Mouse (Mus musculus): Measurements from ENCODE around the gene Akap5. TPM values are rescaled to one million over a fixed set of nuclear protein-coding genes. Genes with fewer than 3 reads are reported as not detected.

Akap5 gene
- 10 to 100 TPM; 81.3 to 94.9 TPM for total RNA-seq (2021)

DNA sequence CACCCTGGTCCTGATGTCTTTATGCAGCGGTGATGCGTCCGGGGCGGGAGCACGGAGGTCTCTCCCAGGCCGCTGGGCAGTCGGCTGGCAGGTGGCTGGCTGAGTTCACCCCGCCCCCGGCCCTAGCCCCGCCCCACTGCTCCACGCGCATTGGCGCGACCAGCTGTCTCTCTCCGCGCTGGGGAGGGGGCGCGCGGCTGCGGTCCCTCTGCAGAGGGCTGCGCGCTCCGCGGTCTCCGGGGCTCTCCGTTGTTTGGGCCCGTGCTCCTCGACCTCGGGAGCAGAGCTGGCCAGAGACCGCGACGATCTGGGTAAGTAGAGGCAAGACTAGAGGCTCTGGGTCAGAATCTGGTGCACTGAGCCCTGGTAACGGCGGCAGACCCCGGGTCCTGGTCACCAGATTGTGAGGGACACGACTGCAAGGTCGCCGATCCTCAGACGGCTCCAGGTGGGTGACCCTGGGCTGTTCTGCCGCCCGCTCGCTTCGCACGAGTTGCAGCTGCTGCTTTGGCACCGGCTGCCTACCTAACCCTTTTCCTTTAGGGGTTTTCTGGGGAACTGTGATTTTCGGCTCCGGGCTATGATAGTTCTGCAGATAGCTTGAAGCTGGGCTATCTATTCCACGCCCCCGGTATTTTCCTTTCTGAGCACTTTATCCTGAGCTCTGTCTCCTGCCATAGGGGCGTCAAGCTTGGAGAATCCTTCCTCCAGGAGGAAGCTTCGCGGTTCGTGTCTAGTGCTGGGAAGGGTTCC is at the start of gene Akap5:
TSS of gene Akap5 (plus strand) at position 213 of the 753 bp plus-strand sequence.
- DNase-seq (ENCODE audit: low spot score in 2 of 2): peak; percentile 63 to 75
- intact Hi-C loops (cut with DNase I): loop anchor here (5.0 kb wide), 1 partner anchor 38 kb away; no protein-coding TSS in a partner anchor

DNA sequence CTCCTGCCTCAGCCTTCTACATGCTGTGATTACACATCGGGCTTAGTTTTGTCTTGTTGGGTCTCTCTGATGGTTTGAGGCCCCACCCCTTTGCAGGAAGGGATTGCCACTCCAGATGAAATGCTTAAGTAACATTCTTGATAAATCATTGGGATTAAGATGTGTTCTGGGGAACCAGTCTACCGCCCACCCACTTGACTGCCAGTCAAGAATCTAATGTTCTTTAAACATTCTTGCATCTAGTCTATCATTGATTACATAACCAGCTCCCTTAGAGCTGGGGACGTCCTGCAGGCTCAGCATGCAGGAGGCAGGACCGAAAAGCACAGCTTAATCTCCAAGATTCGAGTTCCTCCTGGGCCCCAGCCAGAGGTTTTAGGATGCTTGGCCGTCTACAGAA is 46.5 kb upstream of the Akap5 start:
- intact Hi-C loops (cut with DNase I): no loop called here

DNA sequence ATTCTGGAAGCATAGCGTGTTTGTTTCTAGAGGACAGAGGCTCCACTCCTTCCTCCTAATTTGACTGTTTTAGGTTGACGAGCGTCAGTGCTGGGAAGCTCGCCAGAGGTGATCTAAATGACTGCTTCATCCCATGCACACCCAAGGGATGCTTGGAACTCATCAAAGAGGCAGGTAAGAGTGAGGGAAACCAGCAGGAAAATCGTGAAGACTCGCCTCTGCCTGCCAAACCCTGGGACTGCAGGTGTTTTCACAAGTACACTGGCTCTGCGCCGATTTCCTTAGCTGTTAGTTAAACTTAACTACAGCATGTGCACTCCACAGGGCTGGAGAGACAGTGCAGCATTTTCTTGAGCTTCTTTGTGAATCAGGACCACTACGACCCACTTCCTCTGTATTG is 44.1 kb upstream of the Akap5 start:
- DNase-seq (ENCODE audit: low spot score in 2 of 2): peak; percentile 49 to 62
- intact Hi-C loops (cut with DNase I): no loop called here

More for the DNA sequence above, 46.5 kb upstream of the Akap5 start:
- DNase-seq (ENCODE audit: low spot score in 2 of 2): no peak

DNA sequence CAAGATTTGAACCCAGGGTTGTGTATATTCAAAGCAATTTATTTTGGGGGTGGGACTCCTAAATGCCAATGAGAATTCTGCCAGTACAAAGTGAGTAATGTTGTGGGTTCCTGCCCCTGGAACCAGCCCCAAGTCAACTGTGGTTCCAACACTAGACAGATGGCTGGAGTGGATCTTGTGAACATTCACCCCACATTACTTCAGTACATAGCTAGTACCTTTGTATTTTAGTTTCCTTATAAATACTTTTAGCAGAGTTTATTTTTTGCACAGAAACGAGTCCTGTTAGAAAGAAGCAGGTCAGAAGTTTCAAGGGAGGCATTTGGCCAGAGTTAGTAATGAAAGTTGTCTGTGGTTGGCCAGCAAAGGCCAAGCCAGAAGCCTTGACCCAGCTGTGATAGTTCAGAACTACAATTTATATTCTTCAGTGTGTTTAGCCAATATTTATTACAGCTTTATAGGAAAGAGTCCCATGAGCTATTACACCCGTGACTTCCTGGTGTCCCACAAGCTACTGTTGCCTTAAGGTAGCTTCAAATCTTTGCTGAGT is 43.5 kb upstream of the Akap5 start:
- DNase-seq (ENCODE audit: low spot score in 2 of 2): no peak
- intact Hi-C loops (cut with DNase I): no loop called here

DNA sequence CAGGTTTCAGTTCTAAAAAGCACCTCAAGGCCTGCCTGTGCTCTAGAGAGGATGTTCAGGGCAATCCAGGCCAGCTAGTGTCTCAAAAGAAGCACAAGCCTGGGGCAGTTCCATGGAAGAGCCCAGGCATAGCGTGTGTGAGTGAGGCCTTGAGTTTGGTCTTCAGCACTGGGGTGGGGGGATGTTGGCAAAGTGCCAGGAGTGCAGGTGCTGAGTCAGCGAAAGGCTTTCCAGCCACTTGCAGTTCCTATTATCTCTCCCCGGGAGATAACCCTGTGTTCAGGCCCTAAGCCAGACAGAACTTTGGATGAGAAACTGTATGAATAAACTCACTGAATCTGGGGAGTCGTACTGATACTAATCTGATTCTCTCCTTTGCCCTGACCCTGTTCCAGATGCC is 42.6 kb upstream of the Akap5 start:
- intact Hi-C loops (cut with DNase I): no loop called here

DNA sequence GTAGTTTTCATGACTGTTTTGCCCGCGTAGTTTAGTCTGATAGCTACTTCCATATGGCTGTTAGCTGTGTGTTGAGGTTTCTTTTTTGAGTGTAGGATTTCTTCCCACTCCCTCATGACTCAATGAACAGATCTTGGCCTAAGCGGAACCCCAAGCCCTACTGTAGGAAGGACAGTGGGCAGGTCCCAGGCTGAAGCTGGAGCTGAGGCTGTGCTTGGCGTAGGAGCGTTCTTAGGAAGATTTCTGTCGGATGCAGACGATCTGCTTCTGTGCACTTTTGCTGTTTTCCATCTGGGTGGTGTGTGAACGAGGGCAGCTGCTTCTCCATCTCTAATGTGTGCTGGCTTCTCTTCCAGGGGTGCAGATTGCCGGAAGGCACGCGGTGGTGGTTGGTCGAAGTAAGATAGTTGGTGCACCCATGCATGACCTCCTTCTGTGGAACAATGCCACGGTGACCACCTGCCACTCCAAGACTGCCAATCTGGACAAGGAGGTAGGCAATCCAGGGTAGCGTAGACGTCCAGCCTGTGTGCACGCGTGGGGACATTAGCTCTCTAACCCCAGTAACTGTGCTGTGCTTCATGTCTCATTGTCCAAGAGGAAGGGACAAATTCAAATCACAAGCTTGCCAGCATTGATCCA is 42.0 kb upstream of the Akap5 start:
- intact Hi-C loops (cut with DNase I): no loop called here
- peak in 1 of 2 experiments; percentile 58 for DNase-seq (ENCODE audit: low spot score in 2 of 2)

More for the DNA sequence above, 42.6 kb upstream of the Akap5 start:
- DNase-seq (ENCODE audit: low spot score in 2 of 2): no peak

DNA sequence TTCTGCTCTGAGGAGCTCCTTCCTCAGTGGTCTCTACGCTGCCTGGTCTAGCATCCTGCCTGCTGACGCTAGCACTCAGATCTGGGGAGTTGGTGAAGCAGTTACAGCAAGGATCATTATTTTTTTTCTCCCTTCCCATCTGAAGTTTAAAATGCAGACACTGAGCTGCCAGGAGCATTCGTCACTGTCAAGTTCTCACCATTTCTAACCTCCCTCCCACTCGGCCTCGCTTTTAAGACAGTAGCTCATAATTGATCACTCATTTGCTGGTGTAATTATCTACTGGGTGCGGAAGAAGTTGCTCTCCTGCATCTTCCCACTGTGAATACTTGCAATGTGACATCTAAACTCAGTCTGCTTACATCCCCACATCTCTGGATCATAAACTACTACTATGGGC is 39.3 kb upstream of the Akap5 start:
- DNase-seq (ENCODE audit: low spot score in 2 of 2): no peak
- intact Hi-C loops (cut with DNase I): loop anchor here (5.0 kb wide), 1 partner anchor 42 kb away; no protein-coding TSS in a partner anchor

DNA sequence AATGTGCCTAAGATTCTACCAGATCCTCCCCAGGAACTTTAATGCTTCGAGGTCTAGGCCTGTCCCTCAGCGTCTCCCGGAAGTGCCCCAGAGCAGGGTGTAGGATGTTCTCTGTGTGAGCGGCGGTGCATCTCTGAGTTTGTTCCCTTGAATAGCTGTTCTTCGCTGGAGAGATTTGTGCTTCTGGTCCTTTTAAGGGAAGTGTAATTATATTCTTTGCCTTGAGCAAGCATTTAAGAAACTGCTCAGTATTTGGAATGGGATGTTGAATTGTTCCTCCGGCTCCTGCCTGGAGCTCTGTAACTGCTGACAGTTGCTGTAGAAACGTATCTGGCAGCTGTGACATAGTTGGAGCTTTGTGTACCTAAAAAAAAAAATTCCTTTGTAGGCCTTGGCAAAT is 36.7 kb upstream of the Akap5 start:
- peak in 1 of 2 experiments; percentile 40 for DNase-seq (ENCODE audit: low spot score in 2 of 2)
- intact Hi-C loops (cut with DNase I): loop anchor here (5.0 kb wide), 1 partner anchor 39 kb away; no protein-coding TSS in a partner anchor

DNA sequence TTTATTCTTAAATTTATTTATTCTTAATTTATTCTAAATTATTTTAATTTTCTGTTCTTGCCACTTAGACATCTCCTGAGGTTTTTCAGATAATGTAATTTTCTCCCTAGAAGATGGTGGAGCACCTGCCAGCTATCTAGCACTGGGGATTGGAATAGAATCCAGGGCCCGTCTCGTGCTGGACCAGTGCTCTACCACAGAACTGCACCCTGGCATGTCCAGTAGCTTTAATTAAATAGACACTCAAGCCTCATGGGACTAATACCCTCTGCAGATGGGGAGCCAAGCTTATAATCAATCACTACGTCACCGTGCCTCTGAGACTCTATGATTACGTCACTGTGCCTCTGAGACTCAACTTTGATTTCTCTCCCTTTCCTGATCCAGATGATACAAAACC is 36.2 kb upstream of the Akap5 start:
- intact Hi-C loops (cut with DNase I): loop anchor here (5.0 kb wide), 1 partner anchor 39 kb away; no protein-coding TSS in a partner anchor
- no peak for DNase-seq (ENCODE audit: low spot score in 2 of 2)

DNA sequence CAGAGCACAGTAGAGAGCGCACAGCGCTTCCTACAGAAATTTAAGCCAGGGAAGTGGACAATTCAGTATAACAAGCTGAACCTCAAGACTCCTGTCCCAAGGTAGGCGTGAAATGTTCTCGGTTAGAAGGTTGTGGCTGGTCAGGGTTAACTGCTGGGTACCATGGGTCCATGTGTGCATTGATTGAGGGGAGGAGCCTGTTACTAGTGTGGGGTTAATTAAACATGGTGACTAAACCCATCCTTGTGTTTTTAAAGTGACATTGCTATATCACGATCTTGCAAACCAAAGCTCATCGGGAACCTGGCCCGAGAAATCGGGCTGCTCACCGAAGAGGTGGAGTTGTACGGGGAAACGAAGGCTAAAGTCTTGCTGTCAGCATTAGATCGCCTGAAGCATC is 35.3 kb upstream of the Akap5 start:
- intact Hi-C loops (cut with DNase I): loop anchor here (5.0 kb wide), 1 partner anchor 38 kb away; no protein-coding TSS in a partner anchor

DNA sequence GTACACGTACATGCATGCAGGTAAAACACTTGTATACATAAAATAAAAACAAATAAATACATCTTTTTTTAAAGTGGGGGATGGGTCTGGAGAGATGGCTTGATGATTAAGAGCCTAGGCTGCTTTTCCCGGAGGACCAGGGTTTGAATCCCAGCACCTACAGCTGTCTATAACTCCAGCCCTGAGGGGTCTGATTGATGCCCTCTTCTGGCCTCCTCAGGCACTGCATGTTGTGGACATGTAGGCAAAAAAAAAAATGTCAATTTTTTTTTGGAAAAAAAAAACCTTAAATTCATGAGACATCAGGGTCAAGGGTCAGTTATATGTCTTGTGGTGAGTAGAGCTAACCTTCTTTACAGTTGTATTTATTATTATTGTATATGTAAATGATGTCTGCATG is 34.4 kb upstream of the Akap5 start:
- DNase-seq (ENCODE audit: low spot score in 2 of 2): no peak
- intact Hi-C loops (cut with DNase I): loop anchor here (5.0 kb wide), 1 partner anchor 52 kb away; no protein-coding TSS in a partner anchor

More for the DNA sequence above, 35.3 kb upstream of the Akap5 start:
- no peak for DNase-seq (ENCODE audit: low spot score in 2 of 2)

DNA sequence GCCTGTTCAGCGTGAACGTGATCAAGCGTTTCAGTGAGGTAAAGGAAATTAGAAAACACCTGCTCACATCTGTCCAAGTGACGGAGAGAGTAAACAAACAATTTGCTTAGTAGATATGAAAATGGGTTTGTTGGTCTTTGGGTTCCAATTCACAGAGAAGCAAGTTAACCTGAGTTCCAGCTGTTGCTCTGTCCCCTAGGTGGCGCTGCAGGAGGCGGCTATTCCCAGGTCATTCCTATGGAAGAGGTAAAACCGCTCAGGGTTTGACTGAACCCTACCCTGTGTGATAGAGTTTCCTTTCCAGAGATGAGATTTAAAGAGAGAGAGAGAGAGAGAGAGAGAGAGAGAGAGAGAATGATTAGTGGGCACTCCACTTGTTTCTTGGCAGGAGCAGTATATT is 31.5 kb upstream of the Akap5 start:
- peak in 1 of 2 experiments; percentile 54 for DNase-seq (ENCODE audit: low spot score in 2 of 2)
- intact Hi-C loops (cut with DNase I): loop anchor here (5.0 kb wide), 1 partner anchor 49 kb away; no protein-coding TSS in a partner anchor

DNA sequence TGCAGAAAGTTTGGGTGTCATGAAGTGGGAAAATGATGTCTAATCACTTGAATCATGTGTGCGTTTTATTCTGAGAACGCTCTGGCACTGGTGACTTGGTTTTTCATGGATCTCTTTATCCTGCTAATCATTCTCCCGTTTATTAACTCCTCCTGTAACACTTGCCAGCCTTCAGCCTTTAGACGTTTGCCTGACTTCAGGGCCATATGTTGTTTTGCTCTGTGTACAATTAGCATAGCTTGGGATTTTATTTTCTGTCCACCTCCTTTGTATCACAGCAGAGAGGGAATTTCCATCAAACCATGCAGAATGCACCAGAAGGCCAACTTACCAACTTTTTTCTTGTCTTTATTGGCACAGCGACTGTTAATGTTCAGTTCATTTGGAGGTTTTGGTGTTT is 26.9 kb upstream of the Akap5 start:
- no peak for DNase-seq (ENCODE audit: low spot score in 2 of 2)
- intact Hi-C loops (cut with DNase I): no loop called here

DNA sequence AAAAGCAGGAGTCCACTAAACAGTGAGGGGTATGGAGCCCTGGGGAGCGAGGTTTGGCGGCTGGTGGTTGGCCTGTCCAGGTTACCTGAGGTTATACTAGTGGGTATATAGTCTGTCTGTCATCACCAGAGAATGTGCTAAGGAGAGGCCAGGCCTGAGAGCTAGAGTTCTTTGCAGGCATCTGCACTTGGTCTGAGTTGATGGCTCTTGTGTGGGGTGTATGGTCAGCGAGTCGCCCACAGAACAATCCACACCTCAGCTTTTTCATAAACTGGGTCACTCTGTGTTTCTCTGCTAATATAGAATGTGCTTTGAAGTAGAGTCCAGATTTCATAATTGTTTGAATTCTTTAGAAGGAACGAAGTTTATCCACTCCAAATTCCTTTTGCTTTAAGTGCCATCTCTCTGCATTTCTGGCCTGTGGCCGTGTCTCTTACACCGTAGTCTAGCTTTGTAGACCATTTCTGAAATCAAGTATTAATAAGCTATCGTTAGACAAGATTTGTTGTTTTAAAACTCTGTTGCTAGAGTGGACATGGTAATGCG is 25.3 kb upstream of the Akap5 start:
- intact Hi-C loops (cut with DNase I): no loop called here
- no peak for DNase-seq (ENCODE audit: low spot score in 2 of 2)

DNA sequence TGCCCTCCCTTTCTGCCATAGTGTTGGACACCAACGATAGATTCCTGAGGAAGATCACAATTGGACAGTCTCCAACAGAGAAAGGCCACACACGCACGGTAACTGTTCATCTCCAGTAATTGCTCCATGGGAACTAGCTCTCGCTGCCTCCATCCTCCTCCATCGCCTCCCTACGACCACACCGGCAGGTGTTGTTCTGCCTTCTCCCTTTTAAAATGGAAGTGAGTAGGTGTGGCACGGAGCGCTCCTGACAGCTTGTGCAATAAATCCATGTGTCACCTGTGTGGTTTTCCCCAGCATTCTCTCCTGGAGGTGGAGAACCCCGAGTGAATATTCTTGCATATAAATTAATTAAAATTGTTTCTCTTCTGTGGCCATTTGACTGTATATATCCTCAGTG is 24.3 kb upstream of the Akap5 start:
- DNase-seq (ENCODE audit: low spot score in 2 of 2): peak in 1 of 2 experiments; percentile 54
- intact Hi-C loops (cut with DNase I): no loop called here

DNA sequence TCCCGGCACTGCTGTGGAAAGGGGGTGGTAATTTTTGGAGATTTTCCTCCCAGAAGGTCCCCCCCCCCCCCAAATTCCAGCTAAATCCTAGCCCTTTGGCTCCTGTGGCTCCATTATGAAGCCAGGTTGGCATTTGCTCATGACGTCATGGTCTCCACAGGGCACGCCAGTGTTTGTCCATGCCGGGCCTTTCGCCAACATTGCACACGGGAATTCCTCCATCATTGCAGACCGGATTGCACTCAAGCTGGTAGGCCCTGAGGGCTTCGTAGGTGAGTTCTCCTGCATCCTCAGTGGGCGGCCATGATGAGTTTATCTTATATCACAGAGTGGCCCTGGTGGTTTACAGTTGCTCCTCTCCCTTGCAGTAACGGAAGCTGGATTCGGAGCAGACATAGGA is 21.2 kb upstream of the Akap5 start:
- no peak for DNase-seq (ENCODE audit: low spot score in 2 of 2)
- intact Hi-C loops (cut with DNase I): no loop called here

DNA sequence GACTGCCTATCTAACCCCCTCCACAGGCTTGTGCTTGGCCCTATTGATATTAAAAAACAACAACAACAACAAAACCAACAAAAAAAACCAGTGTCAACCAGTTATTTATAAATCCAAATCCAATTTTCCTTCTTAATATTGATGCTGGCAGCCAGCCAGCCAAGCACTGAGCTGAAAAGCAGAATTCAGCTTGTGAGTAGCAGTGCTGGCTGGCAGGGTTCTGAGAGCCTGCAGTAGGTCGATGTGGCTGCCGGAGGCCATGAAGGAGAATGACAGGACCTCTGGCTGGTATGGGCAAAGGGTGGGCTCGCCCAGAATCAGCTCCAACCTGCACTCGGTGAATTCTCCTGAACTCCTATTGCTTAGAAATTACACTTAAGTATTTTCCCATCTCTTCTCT is 20.5 kb upstream of the Akap5 start:
- intact Hi-C loops (cut with DNase I): no loop called here
- no peak for DNase-seq (ENCODE audit: low spot score in 2 of 2)

DNA sequence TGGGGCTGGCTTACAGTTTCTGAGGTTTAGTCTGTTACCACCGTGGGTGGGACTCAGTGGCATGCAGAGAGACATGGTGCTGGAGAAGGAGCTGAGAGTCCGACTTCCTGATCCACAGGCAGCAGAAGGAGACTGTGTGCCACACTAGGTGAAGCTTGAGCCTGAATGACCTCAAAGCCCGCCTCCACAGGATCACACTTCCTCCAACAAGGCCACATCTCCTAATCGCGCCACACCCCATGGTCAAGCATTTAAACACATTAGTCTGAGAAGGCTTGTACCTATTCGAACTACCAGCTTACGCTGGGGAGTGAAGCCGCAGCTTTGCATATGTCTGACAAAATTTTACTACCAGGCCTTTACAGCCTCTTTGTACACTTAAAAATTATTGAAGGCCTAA is 19.6 kb upstream of the Akap5 start:
- intact Hi-C loops (cut with DNase I): no loop called here

DNA sequence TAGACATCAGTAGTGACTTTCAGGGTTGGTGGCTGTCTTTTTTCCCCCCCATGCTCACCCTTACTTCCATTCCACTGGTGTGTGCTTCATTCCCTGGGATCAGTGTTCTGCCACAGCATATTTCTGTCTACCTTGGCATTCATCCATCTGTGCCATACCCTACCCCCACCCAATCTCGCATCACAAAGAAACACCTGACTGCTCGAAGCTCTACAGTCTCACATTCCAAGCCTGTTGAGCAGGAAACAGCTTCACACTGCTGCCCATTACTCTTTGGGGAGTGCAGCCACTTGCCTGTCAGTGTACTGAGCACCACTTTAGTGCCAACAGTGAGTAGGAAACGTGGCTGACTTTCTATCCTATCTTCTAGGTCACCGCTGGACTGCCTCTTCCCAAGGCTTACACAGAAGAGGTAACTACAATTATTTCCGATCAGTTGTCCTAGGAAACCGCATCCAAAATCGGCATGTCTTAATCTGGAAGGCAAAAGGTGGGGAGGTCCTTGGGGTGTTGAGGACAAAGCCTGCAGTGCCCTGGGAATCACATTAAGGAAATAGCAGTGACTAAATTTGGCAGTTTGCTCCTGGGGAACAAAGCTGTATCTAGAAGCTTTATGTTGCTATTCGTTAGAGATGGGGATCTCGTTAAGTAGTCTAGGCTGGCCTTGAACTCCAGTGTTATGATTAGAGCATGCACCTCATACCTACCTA is 17.7 kb upstream of the Akap5 start:
- DNase-seq (ENCODE audit: low spot score in 2 of 2): no peak
- intact Hi-C loops (cut with DNase I): no loop called here

More for the DNA sequence above, 19.6 kb upstream of the Akap5 start:
- no peak for DNase-seq (ENCODE audit: low spot score in 2 of 2)

DNA sequence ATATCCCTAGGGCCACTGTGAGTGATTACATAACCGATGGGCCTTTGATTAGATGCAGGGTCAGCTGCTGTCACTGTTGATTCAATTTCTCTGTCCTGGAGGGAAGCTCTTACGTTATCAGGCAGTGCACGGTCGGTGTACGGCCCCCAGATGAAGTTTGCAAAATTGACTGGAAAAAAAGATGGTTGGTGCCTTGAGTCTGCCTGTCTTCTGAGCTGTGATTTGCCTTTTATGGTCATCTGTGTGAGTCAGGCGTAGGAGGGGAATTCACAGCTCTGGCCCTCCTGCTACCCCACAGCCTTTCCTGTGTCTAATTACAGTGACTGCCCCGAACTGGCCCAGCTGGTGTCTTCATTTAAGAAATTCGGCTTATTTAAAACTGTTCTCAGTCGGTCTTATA is 16.7 kb upstream of the Akap5 start:
- intact Hi-C loops (cut with DNase I): no loop called here

More for the DNA sequence above, 16.7 kb upstream of the Akap5 start:
- peak; percentile 58 to 61 for DNase-seq (ENCODE audit: low spot score in 2 of 2)

Data from left cerebral cortex, postnatal 36 days (tissue).